Mouse (Mus musculus) limb, embryonic 14.5 days (tissue): ENCODE measurements at regions not wholly inside any gene's neighbourhood (a gene's known extent, or its start where the extent isn't known, plus 50 kb on each side); places are given as distances from the start of the nearest gene placed in this dataset.

Experiments
- ATAC-seq: fragments of 200-750 bp; cut with Nextera tagmentation; 2 replicates; pipeline ENCODE4 v1.8.0; 2017; ENCODE audit warnings: low read depth, moderate number of reproducible peaks, moderate TSS enrichment; ENCODE audit not compliant: low FRiP score
- DNase-seq: peaks from one replicate; pipeline ENCODE4 v3.0.0-alpha.2; 2015; ENCODE audit warnings: low spot score
- H3K27ac ChIP-seq: fragments of 300-500 bp; sonication (generic); replicated peaks from 2 replicates; pipeline ENCODE4 v1.5.1; 2014; ENCODE audit warnings: low read depth, mild to moderate bottlenecking, low read length, moderate library complexity, mixed read lengths
- H3K27me3 ChIP-seq: fragments of 300-500 bp; sonication (generic); 2 replicates; pipeline ENCODE4 v1.6.1; 2014; ENCODE audit warnings: low read length, mixed read lengths; ENCODE audit not compliant: control insufficient read depth, insufficient read depth
- H3K36me3 ChIP-seq: fragments of 300-500 bp; sonication (generic); 2 replicates; pipeline ENCODE4 v1.6.1; 2014; ENCODE audit warnings: mild to moderate bottlenecking, low read length, moderate library complexity, mixed read lengths; ENCODE audit not compliant: control insufficient read depth, insufficient read depth
- H3K4me1 ChIP-seq: fragments of 300-500 bp; sonication (generic); 2 replicates; pipeline ENCODE4 v1.6.1; 2014; ENCODE audit warnings: antibody characterized with exemption, low read length, mixed read lengths; ENCODE audit not compliant: control insufficient read depth, insufficient read depth
- H3K4me2 ChIP-seq: fragments of 300-500 bp; sonication (generic); replicated peaks from 2 replicates; pipeline ENCODE4 v1.6.1; 2014; ENCODE audit warnings: low read depth, mild to moderate bottlenecking, low read length, moderate library complexity; ENCODE audit not compliant: severe bottlenecking
- H3K4me3 ChIP-seq: fragments of 300-500 bp; sonication (generic); replicated peaks from 2 replicates; pipeline ENCODE4 v1.5.1; 2014; ENCODE audit warnings: low read length
- H3K9ac ChIP-seq: fragments of 300-500 bp; sonication (generic); 2 replicates; pipeline ENCODE4 v1.6.1; 2014; ENCODE audit warnings: mild to moderate bottlenecking, low read depth, low read length, moderate library complexity; ENCODE audit not compliant: severe bottlenecking
- H3K9me3 ChIP-seq: fragments of 300-500 bp; sonication (generic); 2 replicates; pipeline ENCODE4 v1.6.1; 2016; ENCODE audit warnings: low read length; ENCODE audit not compliant: control insufficient read depth
- POLR2A ChIP-seq: fragments of 200-500 bp; IDR thresholded peaks from 2 replicates; pipeline ENCODE4 v1.8.0; 2012; ENCODE audit warnings: inconsistent platforms, mild to moderate bottlenecking, moderate library complexity, borderline replicate concordance; ENCODE audit not compliant: insufficient read depth, insufficient read length; ENCODE audit errors: extremely low read depth
- WGBS: fragments of 180-500 bp; shearing (Covaris S2); extraction: QIAGEN DNeasy Blood & Tissue Kit; methylation state at CpG from one replicate; pipeline ENCODE4 v1.1.7; 2014; 5-methylcytosine and 5-hydroxymethylcytosine counted together

GRCm38 (mm10) chr6:143378126-143378525, 211.1 kb downstream of the Etnk1 start:
- Histone ChIP-seq H3K4me1 (no peaks in the 10 kb centered on the region), H3K4me3 (no peak overlapping the region), H3K9me3 (no peaks in the 10 kb centered on the region), H3K4me2 (no peak overlapping the region), H3K9ac (no peak overlapping the region), H3K27me3 (no peaks in the 10 kb centered on the region), H3K36me3 (no peaks in the 10 kb centered on the region), H3K27ac (0 out of 2 replicates have a peak overlapping the region, but pooled peaks have one; percentile 13)
- TF ChIP-seq POLR2A: no peak
- DNase-seq: no peak
- ATAC-seq: no peak
- 94% methylated on average over 9 of the region's 9 CpGs for WGBS

GRCm38 (mm10) chr6:143380490-143380889, 213.5 kb downstream of the Etnk1 start:
- H3K4me2 ChIP-seq: no peak overlapping the region
- ATAC-seq (no peak), DNase-seq (no peak)
- H3K4me1 ChIP-seq: no peaks in the 10 kb centered on the region
- no peak overlapping the region for H3K4me3 ChIP-seq
- H3K27me3 ChIP-seq: no peaks in the 10 kb centered on the region
- 92% methylated on average over 3 of the region's 3 CpGs for WGBS
- TF ChIP-seq POLR2A: no peak
- no peak overlapping the region for H3K27ac ChIP-seq
- no peaks in the 10 kb centered on the region for H3K36me3 ChIP-seq
- no peaks in the 10 kb centered on the region for H3K9me3 ChIP-seq
- no peak overlapping the region for H3K9ac ChIP-seq

- Histone ChIP-seq H3K4me2 (no peak overlapping the region), H3K36me3 (no peaks in the 10 kb centered on the region), H3K4me3 (no peak overlapping the region), H3K27me3 (no peaks in the 10 kb centered on the region), H3K9me3 (no peaks in the 10 kb centered on the region), H3K27ac (no peak overlapping the region), H3K9ac (no peak overlapping the region), H3K4me1 (no peaks in the 10 kb centered on the region)
- WGBS: 90% methylated on average over 16 of the region's 16 CpGs
- no peak for ATAC-seq
- no peak for TF ChIP-seq POLR2A
- DNase-seq: peak; percentile 14
Measured at GRCm38 (mm10) chr6:143386597-143387450, 219.8 kb downstream of the Etnk1 start.

- DNase-seq (no peak), ATAC-seq (no peak)
- Histone ChIP-seq H3K9me3 (no peaks in the 10 kb centered on the region), H3K36me3 (no peaks in the 10 kb centered on the region), H3K4me2 (no peak overlapping the region), H3K4me3 (no peak overlapping the region), H3K27ac (no peak overlapping the region), H3K9ac (no peak overlapping the region), H3K27me3 (no peaks in the 10 kb centered on the region), H3K4me1 (no peaks in the 10 kb centered on the region)
- 51% methylated on average over 10 of the region's 10 CpGs for WGBS
- no peak for TF ChIP-seq POLR2A
Measured at GRCm38 (mm10) chr6:143393543-143394207, 226.7 kb downstream of the Etnk1 start.

- 78% methylated on average over 15 of the region's 15 CpGs for WGBS
- H3K9ac ChIP-seq: no peak overlapping the region
- no peak for DNase-seq
- ATAC-seq: no peak
- no peak overlapping the region for H3K4me3 ChIP-seq
- no peaks in the 10 kb centered on the region for H3K4me1 ChIP-seq
- no peaks in the 10 kb centered on the region for H3K9me3 ChIP-seq
- no peak overlapping the region for H3K4me2 ChIP-seq
- TF ChIP-seq POLR2A: no peak
- no peaks in the 10 kb centered on the region for H3K27me3 ChIP-seq
- no peak overlapping the region for H3K27ac ChIP-seq
- no peaks in the 10 kb centered on the region for H3K36me3 ChIP-seq
Measured at GRCm38 (mm10) chr6:143394377-143394776, 227.4 kb downstream of the Etnk1 start.
